Mouse (Mus musculus): ENCODE results near the gene Dcaf8. TPM values are rescaled to one million over a fixed set of nuclear protein-coding genes. Genes with fewer than 3 reads are reported as not detected.

The Dcaf8 gene
- total and polyA plus RNA-seq, 3 experiments, result 31.7 to 49.0 (median 45.8) TPM

DNA sequence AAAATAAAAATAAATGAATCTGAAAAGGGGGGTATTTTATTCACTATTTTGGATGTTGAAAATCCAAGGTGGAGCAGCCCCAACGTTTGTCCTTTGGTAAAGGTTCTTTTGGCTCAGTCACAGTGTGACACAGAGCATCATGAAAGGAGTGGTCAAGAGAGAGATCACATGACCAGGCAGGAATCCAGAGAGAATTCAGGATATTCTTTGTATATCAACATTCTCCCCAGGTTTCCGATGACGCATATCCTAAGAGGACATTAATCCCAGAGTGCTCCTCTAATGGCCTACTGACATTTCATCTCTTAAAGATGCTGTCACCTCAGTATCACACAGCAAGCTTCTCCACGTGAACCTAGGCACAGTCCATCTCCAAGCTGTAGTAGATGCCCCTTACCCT, 44.3 kb upstream of the Dcaf8 start:
- TF ChIP-seq EP300 (IDR thresholded peaks at IDR 0.05; ENCODE audit: low read depth in 1 of 2, low read length in 2 of 2) (no peak), USF1 (IDR thresholded peaks at IDR 0.05; ENCODE audit: low read depth, low read length) (no peak), ZKSCAN1 (IDR thresholded peaks at IDR 0.05; ENCODE audit: low read depth, low read length) (no peak), RAD21 (IDR thresholded peaks at IDR 0.05; ENCODE audit: low read depth, low read length) (no peak), MYC (IDR thresholded peaks at IDR 0.05; ENCODE audit: low read depth, low read length) (no peak), MEF2A (IDR thresholded peaks at IDR 0.05; ENCODE audit: extremely low read depth, insufficient replicate concordance, low read depth, low read length, poor library complexity, severe bottlenecking) (no peak), SMC3 (IDR thresholded peaks at IDR 0.05; ENCODE audit: low read depth, low read length) (no peak), RCOR1 (IDR thresholded peaks at IDR 0.05; ENCODE audit: low read depth, low read length) (no peak), POLR2A (IDR thresholded peaks at IDR 0.05; ENCODE audit: control insufficient read depth in 1 of 2, insufficient read depth in 1 of 2, low read depth in 1 of 2, low read length in 2 of 2, poor library complexity in 1 of 2) (no peak), CTCF (IDR thresholded peaks at IDR 0.05 in 2 of 3, conservative IDR thresholded peaks at IDR 0.05 in 1 of 3; ENCODE audit: control insufficient read depth in 1 of 3, insufficient read depth in 1 of 3, low read depth in 2 of 3, low read length in 3 of 3, poor library complexity in 1 of 3, severe bottlenecking in 1 of 3) (no peak), ZMIZ1 (IDR thresholded peaks at IDR 0.05; ENCODE audit: low read depth, low read length) (no peak), MAZ (IDR thresholded peaks at IDR 0.05; ENCODE audit: low read depth, low read length) (no peak), KAT2A (conservative IDR thresholded peaks at IDR 0.05; ENCODE audit: low read depth, low read length) (no peak), GABPA (IDR thresholded peaks at IDR 0.05; ENCODE audit: low read depth, low read length) (no peak), JUND (IDR thresholded peaks at IDR 0.05; ENCODE audit: low read depth, low read length) (no peak), MYB (IDR thresholded peaks at IDR 0.05; ENCODE audit: low read depth, low read length) (no peak), SIN3A (IDR thresholded peaks at IDR 0.05; ENCODE audit: low read length) (no peak), POLR2AphosphoS2 (IDR thresholded peaks at IDR 0.05; ENCODE audit: low read length) (no peak), GATA1 (IDR thresholded peaks at IDR 0.05; ENCODE audit: low read depth, low read length) (no peak), ELF1 (IDR thresholded peaks at IDR 0.05; ENCODE audit: low read depth, low read length) (no peak)
- Histone ChIP-seq H3K9me3 (replicated peaks; ENCODE audit: insufficient read depth, low read length) (no peaks in the 10 kb centered on the region), H3K9ac (ENCODE audit: control insufficient read depth, low read depth, low read length, poor library complexity, severe bottlenecking) (no peak overlapping the region), H3K4me1 (ENCODE audit: control insufficient read depth in 1 of 2, insufficient read depth in 2 of 2, low read length in 2 of 2) (no peaks in the 10 kb centered on the region), H3K79me2 (ENCODE audit: control insufficient read depth, insufficient read depth, low read length, poor library complexity) (no peaks in the 10 kb centered on the region), H3K27ac (ENCODE audit: control insufficient read depth, low read depth, low read length) (no peak overlapping the region), H3K4me3 (ENCODE audit: control insufficient read depth in 1 of 2, insufficient read depth in 1 of 2, low read depth in 2 of 2, low read length in 2 of 2) (no peak overlapping the region), H3K36me3 (ENCODE audit: control insufficient read depth in 1 of 2, insufficient read depth in 2 of 2, low read length in 2 of 2) (peaks cover 0 to 44% of the 10 kb centered on the region in 2 experiments; a peak in 2 of 4 replicates), H3K27me3 (ENCODE audit: control insufficient read depth in 1 of 2, insufficient read depth in 2 of 2, low read length in 2 of 2) (no peaks in the 10 kb centered on the region)
- DNase-seq (ENCODE audit: low read depth, low spot score), result no peak

DNA sequence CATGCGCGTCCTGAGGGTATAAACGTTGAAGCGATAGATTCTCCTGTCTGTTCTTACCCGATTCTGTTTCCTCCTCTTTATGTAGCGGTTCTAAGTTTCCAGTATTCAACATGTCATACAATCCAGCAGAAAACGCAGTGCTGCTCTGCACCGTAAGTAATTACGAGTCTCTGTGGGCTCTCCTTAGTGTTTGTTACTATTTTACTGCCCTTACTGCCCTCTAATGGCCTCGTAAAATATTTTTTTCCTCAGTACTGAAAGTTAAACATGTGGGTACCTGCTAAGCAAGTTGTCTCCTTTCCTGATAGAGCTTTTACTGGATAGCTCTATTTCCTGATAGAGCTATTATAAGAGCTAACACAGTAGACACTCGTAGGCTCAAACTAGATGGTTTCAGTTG, 42.8 kb upstream of the Dcaf8 start:
- H3K9ac ChIP-seq (ENCODE audit: control insufficient read depth, low read depth, low read length, poor library complexity, severe bottlenecking), result no peak overlapping the region
- no peak overlapping the region for H3K4me3 ChIP-seq (ENCODE audit: control insufficient read depth in 1 of 2, insufficient read depth in 1 of 2, low read depth in 2 of 2, low read length in 2 of 2)
- H3K79me2 ChIP-seq (ENCODE audit: control insufficient read depth, insufficient read depth, low read length, poor library complexity), result no peaks in the 10 kb centered on the region
- no peak overlapping the region for H3K27ac ChIP-seq (ENCODE audit: control insufficient read depth, low read depth, low read length)
- H3K9me3 ChIP-seq (replicated peaks; ENCODE audit: insufficient read depth, low read length), result no peaks in the 10 kb centered on the region
- no peak for DNase-seq (ENCODE audit: low read depth, low spot score)
- no peaks in the 10 kb centered on the region for H3K27me3 ChIP-seq (ENCODE audit: control insufficient read depth in 1 of 2, insufficient read depth in 2 of 2, low read length in 2 of 2)
- H3K4me1 ChIP-seq (ENCODE audit: control insufficient read depth in 1 of 2, insufficient read depth in 2 of 2, low read length in 2 of 2), result no peaks in the 10 kb centered on the region
- TF ChIP-seq MAFK (IDR thresholded peaks at IDR 0.05; ENCODE audit: borderline replicate concordance, low read depth, low read length) (no peak), USF2 (IDR thresholded peaks at IDR 0.05; ENCODE audit: borderline replicate concordance in 1 of 2, insufficient read depth in 1 of 2, low read depth in 1 of 2, low read length in 2 of 2) (no peak), NELFE (IDR thresholded peaks at IDR 0.05; ENCODE audit: low read depth, low read length) (no peak), KAT2A (conservative IDR thresholded peaks at IDR 0.05; ENCODE audit: low read depth, low read length) (no peak), CHD2 (IDR thresholded peaks at IDR 0.05; ENCODE audit: low read length) (no peak), MYC (IDR thresholded peaks at IDR 0.05; ENCODE audit: low read depth, low read length) (no peak), ZKSCAN1 (IDR thresholded peaks at IDR 0.05; ENCODE audit: low read depth, low read length) (no peak), SIN3A (IDR thresholded peaks at IDR 0.05; ENCODE audit: low read length) (no peak), POLR2A (IDR thresholded peaks at IDR 0.05; ENCODE audit: control insufficient read depth in 1 of 2, insufficient read depth in 1 of 2, low read depth in 1 of 2, low read length in 2 of 2, poor library complexity in 1 of 2) (no peak), RCOR1 (IDR thresholded peaks at IDR 0.05; ENCODE audit: low read depth, low read length) (no peak), JUND (IDR thresholded peaks at IDR 0.05; ENCODE audit: low read depth, low read length) (no peak), POLR2AphosphoS2 (IDR thresholded peaks at IDR 0.05; ENCODE audit: low read length) (no peak), HCFC1 (IDR thresholded peaks at IDR 0.05; ENCODE audit: low read depth, low read length) (no peak), MEF2A (IDR thresholded peaks at IDR 0.05; ENCODE audit: extremely low read depth, insufficient replicate concordance, low read depth, low read length, poor library complexity, severe bottlenecking) (no peak), CHD1 (IDR thresholded peaks at IDR 0.05; ENCODE audit: low read depth, low read length) (no peak), ETS1 (IDR thresholded peaks at IDR 0.05; ENCODE audit: low read depth, low read length) (no peak), ZNF384 (IDR thresholded peaks at IDR 0.05; ENCODE audit: low read depth, low read length) (no peak)
- H3K36me3 ChIP-seq (ENCODE audit: control insufficient read depth in 1 of 2, insufficient read depth in 2 of 2, low read length in 2 of 2), result peaks cover 0 to 43% of the 10 kb centered on the region in 2 experiments; a peak in 2 of 4 replicates

All from MEL (cell line).